Mouse (Mus musculus) hindbrain, embryonic 16.5 days (tissue): ENCODE data around the gene Rps8. TPM values are rescaled to one million over a fixed set of nuclear protein-coding genes. Genes with fewer than 3 reads are reported as not detected.

Source experiments
- ATAC-seq: fragments of 200-750 bp; cut with Nextera tagmentation; 2 replicates; pipeline ENCODE4 v1.8.0; 2017; ENCODE audit warnings: moderate TSS enrichment, moderate library complexity
- H3K27ac ChIP-seq: fragments of 300-500 bp; sonication (generic); 2 replicates; pipeline ENCODE4 v1.5.1; 2014; ENCODE audit warnings: low read depth, mild to moderate bottlenecking, control low read depth, low read length, moderate library complexity
- H3K27me3 ChIP-seq: fragments of 300-500 bp; sonication (generic); replicated peaks from 2 replicates; pipeline ENCODE4 v1.6.1; 2014; ENCODE audit warnings: low read length; ENCODE audit not compliant: control insufficient read depth, insufficient read depth
- H3K36me3 ChIP-seq: fragments of 300-500 bp; sonication (generic); 2 replicates; pipeline ENCODE4 v1.6.1; 2014; ENCODE audit warnings: mild to moderate bottlenecking, low read length, moderate library complexity, mixed read lengths; ENCODE audit not compliant: control insufficient read depth, insufficient read depth
- H3K4me1 ChIP-seq: fragments of 300-500 bp; sonication (generic); 2 replicates; pipeline ENCODE4 v1.6.1; 2014; ENCODE audit warnings: low read depth, low read length; ENCODE audit not compliant: control insufficient read depth, insufficient read depth
- H3K4me2 ChIP-seq: fragments of 300-500 bp; sonication (generic); 2 replicates; pipeline ENCODE4 v1.6.1; 2014; ENCODE audit warnings: mild to moderate bottlenecking, low read length, control low read depth, moderate library complexity
- H3K4me3 ChIP-seq: fragments of 300-500 bp; sonication (generic); 2 replicates; pipeline ENCODE4 v1.5.1; 2014; ENCODE audit warnings: mild to moderate bottlenecking, low read length, control low read depth, moderate library complexity
- H3K9ac ChIP-seq: fragments of 300-500 bp; sonication (generic); 2 replicates; pipeline ENCODE4 v1.6.1; 2014; ENCODE audit warnings: low read depth, mild to moderate bottlenecking, control low read depth, low read length, moderate library complexity
- H3K9me3 ChIP-seq: fragments of 300-500 bp; sonication (generic); 2 replicates; pipeline ENCODE4 v1.6.1; 2014; ENCODE audit warnings: mild to moderate bottlenecking, low read length, moderate library complexity; ENCODE audit not compliant: control insufficient read depth
- WGBS: fragments of 180-500 bp; shearing (Covaris S2); extraction: QIAGEN DNeasy Blood & Tissue Kit; methylation state at CpG from one replicate; pipeline ENCODE4 v1.1.7; 2014; 5-methylcytosine and 5-hydroxymethylcytosine counted together
- polyA plus RNA-seq: library from polyadenylated mRNA; unstranded; fragments of >200 nt; fragmentation: Nextera tagmentation; extraction: Ambion mirVana; gene quantifications from 2 replicates; pipeline ENCODE4 v1.2.1, GENCODE M21; 2015

Gene Rps8
- polyA plus RNA-seq, 1 experiment from 2014 or later, result 320 TPM

DNA sequence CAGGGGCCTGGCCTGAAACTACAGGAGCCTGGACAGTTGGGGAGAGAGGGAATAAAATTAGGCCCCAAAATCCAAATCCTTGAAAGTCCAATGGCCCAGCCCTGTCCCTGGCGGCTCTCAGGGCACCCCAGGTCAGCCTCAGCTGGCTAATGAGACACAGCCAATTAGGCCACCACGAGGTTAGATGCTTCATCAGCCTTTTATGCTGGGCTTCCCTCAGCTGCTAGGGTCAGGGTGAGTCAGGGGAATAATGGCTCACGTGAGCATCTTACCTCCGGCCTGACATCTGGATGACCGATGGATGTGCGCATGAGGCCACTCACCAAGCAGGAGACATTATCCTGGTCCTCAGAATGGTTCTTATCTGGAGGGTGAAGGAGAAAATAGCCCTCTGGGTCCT, 25.3 kb downstream of the Rps8 start:
- H3K4me2 ChIP-seq, result no peak overlapping the region

GRCm38 (mm10) chr4:117127991-117128686, 27.9 kb downstream of the Rps8 start:
- Histone ChIP-seq H3K4me3 (no peak overlapping the region), H3K27me3 (no peaks in the 10 kb centered on the region), H3K9me3 (no peaks in the 10 kb centered on the region), H3K27ac (no peak overlapping the region), H3K4me2 (no peak overlapping the region), H3K36me3 (peaks cover 28% of the 10 kb centered on the region), H3K4me1 (peaks cover 25% of the 10 kb centered on the region), H3K9ac (no peak overlapping the region)
- ATAC-seq, result no peak
- WGBS, result 92% methylated on average over 33 of the region's 33 CpGs

More for the DNA sequence above, 25.3 kb downstream of the Rps8 start:
- Histone ChIP-seq H3K27me3 (no peaks in the 10 kb centered on the region), H3K27ac (no peak overlapping the region), H3K9ac (no peak overlapping the region), H3K36me3 (peaks cover 28% of the 10 kb centered on the region), H3K9me3 (no peaks in the 10 kb centered on the region), H3K4me1 (peaks cover 18% of the 10 kb centered on the region), H3K4me3 (no peak overlapping the region)
- WGBS, result 36% methylated on average over 6 of the region's 6 CpGs
- ATAC-seq, result no peak

DNA sequence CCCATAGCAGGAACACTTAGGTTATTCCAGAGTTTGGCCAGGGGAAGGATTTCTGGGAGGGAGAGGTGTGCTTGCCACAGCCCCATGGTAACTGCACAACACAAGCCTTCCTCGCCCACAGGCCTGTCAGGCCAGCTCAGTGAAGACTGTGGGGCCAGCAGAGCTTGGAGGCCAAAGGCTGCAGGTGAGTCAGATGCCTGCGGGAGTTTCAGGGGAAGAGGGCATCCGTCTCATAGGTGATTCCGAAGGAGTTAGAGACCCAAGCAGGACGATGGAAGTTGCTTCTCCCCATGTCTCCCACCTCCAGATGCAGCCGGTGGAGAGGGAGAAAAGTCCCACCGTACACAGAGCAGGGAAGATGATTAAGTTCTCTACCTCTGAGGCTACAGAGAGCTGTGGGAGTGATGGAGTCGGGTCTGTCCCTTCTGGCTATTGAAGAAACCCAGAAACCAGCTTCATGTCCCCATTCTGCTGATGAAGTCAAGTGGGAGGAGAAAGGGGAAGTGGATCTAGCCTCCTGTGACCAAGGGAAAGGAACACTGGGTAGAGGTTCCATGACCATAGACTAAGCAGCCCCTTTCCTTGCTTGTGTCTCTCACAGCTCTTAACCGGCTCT, 29.3 kb downstream of the Rps8 start, which contains the start of gene Tctex1d4:
Gene Tctex1d4, plus strand, starts transcription at position 120 of the 616 bp plus-strand sequence.
- Histone ChIP-seq H3K9ac (peak within 1 kb of the TSS; percentile 65), H3K4me3 (no peak within 1 kb of the TSS), H3K36me3 (peaks cover 28% of the 10 kb centered on the region), H3K4me2 (peak within 1 kb of the TSS; percentile 12; the same call in 1 of the 2 replicates), H3K9me3 (no peaks in the 10 kb centered on the region), H3K27me3 (no peaks in the 10 kb centered on the region), H3K27ac (peak within 1 kb of the TSS; percentile 79), H3K4me1 (peaks cover 17% of the 10 kb centered on the region)
- 87% methylated on average over 9 of the region's 9 CpGs for WGBS
- ATAC-seq, result no peak

- Histone ChIP-seq H3K4me3 (no peak overlapping the region), H3K36me3 (peaks cover 23% of the 10 kb centered on the region), H3K27me3 (no peaks in the 10 kb centered on the region), H3K27ac (peak overlapping the region; percentile 79), H3K9ac (peak overlapping the region; percentile 65), H3K4me2 (no peak overlapping the region), H3K4me1 (peaks cover 15% of the 10 kb centered on the region), H3K9me3 (no peaks in the 10 kb centered on the region)
- ATAC-seq, result peak; percentile 22; the same call in 1 of the 2 replicates
- WGBS, result 45% methylated on average over 15 of the region's 15 CpGs
These were observed 30.0 kb downstream of the Rps8 start for GRCm38 (mm10) chr4:117125910-117126674.

- Histone ChIP-seq H3K4me1 (peaks cover 18% of the 10 kb centered on the region), H3K4me2 (peak within 1 kb of the TSS; percentile 12; the same call in 1 of the 2 replicates), H3K27ac (peak within 1 kb of the TSS; percentile 79), H3K9me3 (no peaks in the 10 kb centered on the region), H3K4me3 (no peak within 1 kb of the TSS), H3K36me3 (peaks cover 20% of the 10 kb centered on the region), H3K27me3 (no peaks in the 10 kb centered on the region), H3K9ac (peak within 1 kb of the TSS; percentile 65)
- peak; percentile 18 for ATAC-seq
- WGBS, result 28% methylated on average over 8 of the region's 8 CpGs
These were observed 30.6 kb downstream of the Rps8 start, which contains the start of gene Btbd19 for GRCm38 (mm10) chr4:117125348-117125909. Gene Btbd19 (minus strand): TSS chr4:117125725.

- no peak overlapping the region for H3K4me3 ChIP-seq
- H3K27me3 ChIP-seq, result no peaks in the 10 kb centered on the region
- peaks cover 15% of the 10 kb centered on the region for H3K36me3 ChIP-seq
- H3K4me2 ChIP-seq, result peak overlapping the region; percentile 12; the same call in 1 of the 2 replicates
- ATAC-seq, result no peak
- peaks cover 21% of the 10 kb centered on the region for H3K4me1 ChIP-seq
- 76% methylated on average over 14 of the region's 14 CpGs for WGBS
- H3K27ac ChIP-seq, result peak overlapping the region; percentile 79
- H3K9me3 ChIP-seq, result no peaks in the 10 kb centered on the region
- peak overlapping the region; percentile 65 for H3K9ac ChIP-seq
These were observed 31.3 kb downstream of the Rps8 start for GRCm38 (mm10) chr4:117124518-117125347.

DNA sequence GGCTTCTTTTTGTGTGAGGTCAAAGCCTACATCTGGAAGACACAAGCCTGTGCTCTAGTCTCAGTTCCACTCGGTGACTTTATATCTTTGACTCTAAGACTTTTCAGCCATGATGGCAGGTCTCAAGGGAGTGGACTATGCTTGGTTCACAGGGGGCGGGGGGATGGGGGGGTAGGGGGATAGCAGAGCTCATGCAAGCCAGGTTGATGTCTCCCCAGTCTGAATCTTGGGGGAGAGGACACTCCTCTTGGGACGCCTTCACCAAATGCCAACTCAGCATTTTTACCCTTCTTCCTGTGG, 31.9 kb downstream of the Rps8 start:
- Histone ChIP-seq H3K9ac (no peak overlapping the region), H3K4me2 (no peak overlapping the region), H3K9me3 (no peaks in the 10 kb centered on the region), H3K27me3 (no peaks in the 10 kb centered on the region), H3K4me3 (no peak overlapping the region), H3K27ac (no peak overlapping the region), H3K36me3 (peaks cover 15% of the 10 kb centered on the region), H3K4me1 (peaks cover 23% of the 10 kb centered on the region)
- no peak for ATAC-seq
- 98% methylated on average over 3 of the region's 3 CpGs for WGBS

DNA sequence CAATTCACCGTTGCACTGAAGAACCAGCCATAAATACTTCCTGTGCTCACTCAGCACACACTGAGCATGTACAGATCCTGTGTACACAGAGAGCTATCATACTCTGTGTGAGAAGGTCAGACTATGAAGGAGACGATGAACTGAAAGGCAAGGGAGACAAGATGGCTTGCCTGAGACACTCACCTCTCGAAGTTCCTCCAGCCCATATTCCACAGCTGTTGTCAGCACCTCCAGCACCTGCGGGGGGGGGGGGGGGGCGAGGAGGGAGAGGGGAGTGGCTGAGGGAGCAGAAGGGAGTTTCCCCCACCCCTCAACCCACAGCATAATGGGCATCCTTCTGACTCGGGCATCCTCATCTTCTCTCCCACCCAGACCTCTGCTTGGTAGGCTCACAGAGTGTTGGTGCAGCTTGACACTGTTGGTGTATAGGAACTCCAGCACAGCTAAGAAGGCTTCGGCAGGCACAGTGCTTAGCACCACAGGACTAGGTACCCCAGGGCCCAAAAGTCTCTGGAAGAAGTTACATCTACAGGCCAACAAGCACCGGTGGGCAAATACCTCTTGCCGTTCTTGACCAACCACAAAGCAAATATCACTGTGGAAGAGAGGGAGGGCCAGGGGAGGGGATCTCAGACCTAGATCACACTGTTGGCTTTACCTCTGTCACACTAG, 32.4 kb downstream of the Rps8 start:
- no peak overlapping the region for H3K4me3 ChIP-seq
- no peak for ATAC-seq
- no peaks in the 10 kb centered on the region for H3K9me3 ChIP-seq
- 83% methylated on average over 7 of the region's 9 CpGs for WGBS
- H3K9ac ChIP-seq, result no peak overlapping the region
- no peaks in the 10 kb centered on the region for H3K27me3 ChIP-seq
- peaks cover 12% of the 10 kb centered on the region for H3K36me3 ChIP-seq
- H3K27ac ChIP-seq, result no peak overlapping the region
- H3K4me2 ChIP-seq, result no peak overlapping the region
- peaks cover 23% of the 10 kb centered on the region for H3K4me1 ChIP-seq
